Mouse (Mus musculus) cerebellum, adult 2 months (tissue): ENCODE data around the gene Gpr35.

Source experiments
- CTCF ChIP-seq: fragments of 200-500 bp; IDR thresholded peaks from 2 replicates; pipeline ENCODE4 v1.5.1; 2011; ENCODE audit warnings: low read depth, mild to moderate bottlenecking, control low read depth, low read length, moderate library complexity, borderline replicate concordance; ENCODE audit not compliant: insufficient read depth
- POLR2A ChIP-seq: fragments of 200-500 bp; IDR thresholded peaks from 2 replicates; pipeline ENCODE4 v1.6.1; 2011; ENCODE audit warnings: low read length, control low read depth, borderline replicate concordance; ENCODE audit not compliant: insufficient read depth

DNA sequence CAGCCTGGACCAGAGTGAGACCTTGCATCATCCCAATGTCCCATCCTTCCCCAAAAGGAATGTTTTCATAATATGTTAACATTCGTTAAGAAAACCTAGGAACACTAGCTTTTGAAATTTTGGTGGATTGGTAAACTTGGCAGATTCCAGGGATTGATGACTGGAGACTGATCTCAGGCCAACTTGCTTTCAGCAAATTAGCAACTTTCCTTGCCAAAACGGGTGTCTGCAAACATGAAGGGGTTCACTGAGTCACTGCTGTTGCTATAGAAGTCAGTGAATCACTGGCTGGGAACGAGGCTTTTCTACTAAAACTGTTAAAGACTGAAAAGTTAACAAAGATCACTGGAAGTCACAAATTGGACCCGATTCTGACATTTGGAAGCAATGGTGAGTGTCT lies 47.0 kb upstream of the Gpr35 start:
- TF ChIP-seq CTCF, result no peak
- TF ChIP-seq POLR2A, result no peak
